Mouse (Mus musculus): ENCODE results near the gene Ddx54. TPM values are rescaled to one million over a fixed set of nuclear protein-coding genes. Genes with fewer than 3 reads are reported as not detected.

Gene Ddx54
- polyA plus RNA-seq, 1 experiment from 2014 or later, result 23.2 TPM

DNA sequence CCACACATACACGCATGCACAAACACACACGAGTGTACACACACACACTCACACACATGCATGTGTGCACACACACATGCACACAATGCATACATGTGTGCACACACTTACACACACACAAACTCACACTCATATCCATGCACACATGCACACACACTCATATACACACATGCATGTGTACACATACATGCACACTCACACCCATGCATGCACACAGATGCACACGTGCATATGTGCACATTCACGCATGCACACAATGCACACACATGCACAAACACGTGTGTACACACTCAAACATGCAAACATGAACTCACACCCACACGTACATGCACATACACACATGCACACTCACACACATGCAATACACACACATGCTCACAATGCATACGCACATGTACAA is 27.6 kb downstream of the Ddx54 start:
- WGBS, result 94% methylated on average over 7 of the region's 7 CpGs
- no peak overlapping the region for H3K4me2 ChIP-seq (ENCODE audit: low read depth, low read length)
- H3K9me3 ChIP-seq (ENCODE audit: control insufficient read depth, low read length), result no peaks in the 10 kb centered on the region
- no peaks in the 10 kb centered on the region for H3K4me1 ChIP-seq (ENCODE audit: control insufficient read depth, insufficient read depth, low read length)
- ATAC-seq (ENCODE audit: low read depth), result no peak
- no peak overlapping the region for H3K27ac ChIP-seq (ENCODE audit: low read depth, low read length)
- no peak overlapping the region for H3K9ac ChIP-seq (replicated peaks; ENCODE audit: low read depth, low read length)
- H3K27me3 ChIP-seq (ENCODE audit: control insufficient read depth, insufficient read depth, low read length), result no peaks in the 10 kb centered on the region
- H3K36me3 ChIP-seq (ENCODE audit: control insufficient read depth, insufficient read depth, low read length), result no peaks in the 10 kb centered on the region
- no peak overlapping the region for H3K4me3 ChIP-seq (ENCODE audit: low read depth, low read length)

DNA sequence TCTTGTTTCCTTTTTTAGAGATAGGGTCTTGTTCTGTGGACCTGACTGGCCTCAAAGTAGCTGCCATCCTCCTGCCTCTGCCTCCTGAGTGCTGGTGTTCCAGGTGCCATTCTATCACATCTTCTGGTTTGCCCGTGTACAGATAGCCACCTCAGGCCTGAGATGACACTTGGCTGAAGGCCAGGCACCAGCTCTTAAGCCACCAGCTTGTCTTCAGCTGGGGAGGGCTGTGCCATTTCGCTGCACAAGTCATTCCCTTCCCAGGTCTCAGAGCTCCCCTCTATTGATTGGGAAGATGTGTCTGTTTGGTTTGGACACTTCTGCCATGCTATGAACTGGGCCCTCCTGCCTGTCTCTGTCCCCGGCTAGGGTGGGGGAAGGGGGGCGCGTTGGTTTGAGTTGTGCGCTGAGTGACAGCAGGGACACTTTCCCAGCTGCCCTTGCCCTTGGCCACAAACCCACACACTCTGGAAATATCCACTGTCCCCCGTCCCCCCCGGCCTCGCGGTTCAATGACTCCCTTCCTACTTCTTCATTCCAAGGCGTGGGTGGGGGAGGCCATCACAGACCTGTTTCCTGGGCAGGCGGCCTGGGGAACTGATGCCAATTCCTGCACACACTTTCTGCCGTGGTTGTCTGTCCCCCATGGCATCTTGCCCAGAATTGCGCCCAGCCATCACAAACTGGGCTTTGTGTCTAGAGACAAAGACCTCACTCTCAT is 31.0 kb downstream of the Ddx54 start:
- Histone ChIP-seq H3K27me3 (ENCODE audit: control insufficient read depth, insufficient read depth, low read length) (no peaks in the 10 kb centered on the region), H3K27ac (ENCODE audit: low read depth, low read length) (no peak overlapping the region), H3K36me3 (ENCODE audit: control insufficient read depth, insufficient read depth, low read length) (no peaks in the 10 kb centered on the region), H3K9ac (replicated peaks; ENCODE audit: low read depth, low read length) (no peak overlapping the region), H3K9me3 (ENCODE audit: control insufficient read depth, low read length) (no peaks in the 10 kb centered on the region), H3K4me1 (ENCODE audit: control insufficient read depth, insufficient read depth, low read length) (no peaks in the 10 kb centered on the region), H3K4me2 (ENCODE audit: low read depth, low read length) (no peak overlapping the region), H3K4me3 (ENCODE audit: low read depth, low read length) (no peak overlapping the region)
- WGBS, result 72% methylated on average over 14 of the region's 14 CpGs
- no peak for ATAC-seq (ENCODE audit: low read depth)

DNA sequence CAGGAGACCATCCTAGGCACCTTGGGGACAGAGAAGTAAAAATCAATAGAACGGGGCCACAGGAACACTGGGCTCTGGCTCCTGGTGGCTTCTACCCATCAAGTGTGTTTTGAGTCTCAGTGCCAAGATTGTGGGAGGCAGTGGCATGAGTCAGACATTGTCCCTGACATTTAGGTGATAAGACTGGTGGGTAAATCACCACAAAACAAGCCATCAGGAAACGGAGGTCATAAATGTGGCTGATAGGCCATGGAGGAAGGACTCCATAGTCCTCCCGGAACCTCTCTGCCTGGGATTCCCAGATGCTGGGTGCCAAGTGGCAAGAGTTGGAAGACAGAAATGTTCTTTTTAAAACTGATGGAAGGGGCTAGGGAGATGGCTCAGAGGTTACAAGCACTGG is 31.7 kb downstream of the Ddx54 start:
- ATAC-seq (ENCODE audit: low read depth), result no peak

DNA sequence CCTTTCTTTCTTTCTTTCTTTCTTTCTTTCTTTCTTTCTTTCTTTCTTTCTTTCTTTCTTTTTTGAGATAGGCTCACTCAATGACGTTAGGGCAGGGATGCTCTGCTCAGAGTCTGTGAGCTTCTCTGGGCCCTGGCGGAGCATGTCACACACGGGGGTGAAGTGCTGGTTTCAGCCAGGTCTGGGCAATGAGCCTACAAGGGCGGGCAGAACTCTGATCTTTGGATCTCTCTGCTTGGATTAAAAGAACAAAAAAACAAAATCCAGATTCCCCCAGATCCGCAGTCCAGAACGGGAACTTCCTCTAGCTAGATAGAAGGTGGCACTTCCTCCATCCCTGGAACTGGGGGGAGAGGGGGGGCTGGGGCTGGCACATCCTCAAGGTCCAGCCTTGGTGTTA is 33.3 kb downstream of the Ddx54 start:
- H3K4me1 ChIP-seq (ENCODE audit: control insufficient read depth, insufficient read depth, low read length), result peaks cover 4% of the 10 kb centered on the region; the same call in 1 of the 2 replicates
- H3K9ac ChIP-seq (replicated peaks; ENCODE audit: low read depth, low read length), result no peak overlapping the region
- H3K4me3 ChIP-seq (ENCODE audit: low read depth, low read length), result no peak overlapping the region
- peaks cover 22% of the 10 kb centered on the region for H3K27me3 ChIP-seq (ENCODE audit: control insufficient read depth, insufficient read depth, low read length)
- H3K27ac ChIP-seq (ENCODE audit: low read depth, low read length), result no peak overlapping the region
- 62% methylated on average over 6 of the region's 6 CpGs for WGBS
- H3K9me3 ChIP-seq (ENCODE audit: control insufficient read depth, low read length), result no peaks in the 10 kb centered on the region
- no peaks in the 10 kb centered on the region for H3K36me3 ChIP-seq (ENCODE audit: control insufficient read depth, insufficient read depth, low read length)
- ATAC-seq (ENCODE audit: low read depth), result no peak
- H3K4me2 ChIP-seq (ENCODE audit: low read depth, low read length), result no peak overlapping the region

More for the DNA sequence above, 31.7 kb downstream of the Ddx54 start:
- no peaks in the 10 kb centered on the region for H3K36me3 ChIP-seq (ENCODE audit: control insufficient read depth, insufficient read depth, low read length)
- no peaks in the 10 kb centered on the region for H3K9me3 ChIP-seq (ENCODE audit: control insufficient read depth, low read length)
- H3K9ac ChIP-seq (replicated peaks; ENCODE audit: low read depth, low read length), result no peak overlapping the region
- no peak overlapping the region for H3K27ac ChIP-seq (ENCODE audit: low read depth, low read length)
- no peak overlapping the region for H3K4me2 ChIP-seq (ENCODE audit: low read depth, low read length)
- 62% methylated on average over 3 of the region's 3 CpGs for WGBS
- H3K4me3 ChIP-seq (ENCODE audit: low read depth, low read length), result no peak overlapping the region
- peaks cover 4% of the 10 kb centered on the region; the same call in 1 of the 2 replicates for H3K4me1 ChIP-seq (ENCODE audit: control insufficient read depth, insufficient read depth, low read length)
- peaks cover 6% of the 10 kb centered on the region for H3K27me3 ChIP-seq (ENCODE audit: control insufficient read depth, insufficient read depth, low read length)

DNA sequence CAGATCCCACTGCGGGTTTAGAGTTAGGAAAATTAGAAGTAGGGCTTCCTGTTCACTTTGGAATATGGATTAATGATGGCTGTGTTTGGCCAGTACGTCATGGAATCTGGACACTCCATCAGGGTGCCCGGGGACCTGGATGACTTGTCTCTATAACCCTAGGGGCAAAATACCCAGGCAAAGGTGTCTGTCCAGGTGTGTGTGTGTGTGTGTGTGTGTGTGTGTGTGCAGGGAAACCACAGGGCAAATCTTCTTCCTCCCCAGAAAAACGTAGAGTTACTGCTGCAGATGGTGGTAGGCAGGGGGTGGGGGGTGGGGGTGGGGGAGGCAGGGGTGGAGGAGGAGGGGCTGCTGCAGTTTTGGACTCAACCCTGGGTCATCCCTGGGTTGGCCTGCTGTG is 34.8 kb downstream of the Ddx54 start:
- no peak overlapping the region for H3K4me3 ChIP-seq (ENCODE audit: low read depth, low read length)
- H3K27me3 ChIP-seq (ENCODE audit: control insufficient read depth, insufficient read depth, low read length), result peaks cover 22% of the 10 kb centered on the region
- no peaks in the 10 kb centered on the region for H3K36me3 ChIP-seq (ENCODE audit: control insufficient read depth, insufficient read depth, low read length)
- no peaks in the 10 kb centered on the region for H3K9me3 ChIP-seq (ENCODE audit: control insufficient read depth, low read length)
- WGBS, result 93% methylated on average over 3 of the region's 4 CpGs
- H3K27ac ChIP-seq (ENCODE audit: low read depth, low read length), result no peak overlapping the region
- peaks cover 4% of the 10 kb centered on the region; the same call in 1 of the 2 replicates for H3K4me1 ChIP-seq (ENCODE audit: control insufficient read depth, insufficient read depth, low read length)
- H3K9ac ChIP-seq (replicated peaks; ENCODE audit: low read depth, low read length), result no peak overlapping the region
- no peak overlapping the region for H3K4me2 ChIP-seq (ENCODE audit: low read depth, low read length)
- ATAC-seq (ENCODE audit: low read depth), result no peak

DNA sequence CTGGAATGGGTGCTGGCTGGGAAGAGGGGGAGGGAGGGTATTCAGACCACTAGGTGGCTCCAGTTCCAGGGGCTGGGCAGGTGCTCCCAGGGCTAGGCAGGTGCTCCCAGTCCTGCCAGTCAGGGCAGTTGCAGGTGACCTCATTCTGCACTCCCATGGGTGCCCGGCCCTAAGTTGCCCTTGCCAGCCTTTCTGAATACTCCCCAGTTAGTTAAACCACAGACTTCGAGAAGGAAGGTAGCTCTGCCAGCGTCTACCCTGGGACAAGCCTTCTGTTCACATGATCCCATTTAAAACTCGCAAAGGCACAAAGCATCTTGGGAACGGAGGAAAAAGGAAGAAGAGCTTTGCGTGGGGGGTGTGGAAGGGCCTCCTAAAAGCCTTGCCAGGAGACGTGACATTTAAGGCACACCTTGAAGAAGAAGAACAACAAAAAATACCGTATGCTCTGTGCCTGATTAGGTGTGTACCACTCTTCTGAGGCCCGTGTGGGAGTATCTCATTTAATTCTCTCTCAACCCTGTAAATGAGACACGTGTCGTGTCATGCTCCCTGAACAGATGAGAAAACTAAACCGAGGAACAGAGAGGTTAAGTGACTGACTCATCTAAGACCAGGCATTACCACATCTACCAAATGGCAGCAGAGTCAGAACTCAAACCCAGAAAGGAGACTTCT is 35.4 kb downstream of the Ddx54 start:
- WGBS, result 43% methylated on average over 12 of the region's 12 CpGs
- Histone ChIP-seq H3K4me2 (ENCODE audit: low read depth, low read length) (no peak overlapping the region), H3K27me3 (ENCODE audit: control insufficient read depth, insufficient read depth, low read length) (peaks cover 22% of the 10 kb centered on the region)

DNA sequence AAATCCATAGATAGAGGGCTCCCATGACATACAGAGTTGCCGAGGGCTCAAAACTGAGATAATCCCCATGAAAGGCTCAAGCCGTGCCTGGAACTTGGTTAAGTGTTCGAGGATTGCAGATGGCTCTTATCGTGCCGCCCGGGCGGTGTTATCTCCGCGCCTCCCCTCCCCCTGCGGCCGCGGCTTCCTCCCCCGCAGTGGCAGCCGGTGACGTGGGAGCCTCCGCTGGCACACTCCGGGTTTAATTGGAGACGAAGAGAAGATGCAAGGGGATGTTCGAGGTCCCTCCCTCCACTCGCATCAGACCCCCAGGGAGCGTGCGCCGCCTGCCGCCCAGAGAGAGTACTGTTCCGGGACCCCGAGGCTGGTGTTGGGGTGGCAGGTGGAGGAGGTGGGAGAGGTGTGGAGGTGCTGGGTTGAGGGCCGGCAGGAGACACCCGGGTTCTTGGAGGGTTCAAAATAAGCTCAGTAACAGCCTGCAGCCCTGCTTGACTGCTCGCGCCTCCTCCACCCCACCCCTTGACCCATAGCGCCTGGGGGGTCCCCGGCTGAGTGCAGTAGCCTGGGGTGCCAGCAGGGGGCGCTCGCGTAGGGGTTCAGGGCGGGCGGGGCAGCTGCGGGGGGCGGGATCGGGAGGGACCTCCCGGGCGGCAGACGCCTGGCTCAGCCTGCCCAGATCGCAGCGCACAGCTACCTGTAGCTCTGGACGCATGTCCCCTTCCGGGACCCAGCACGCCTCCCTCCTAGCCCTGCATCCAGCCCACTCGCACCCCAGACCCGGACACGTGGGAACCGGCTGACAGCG is 36.2 kb downstream of the Ddx54 start, which contains the start of gene Rasal1:
Gene Rasal1 (plus strand): TSS at position 244 of the 805 bp plus-strand sequence.
- 2% methylated on average over 43 of the region's 53 CpGs for WGBS
- H3K9ac ChIP-seq (replicated peaks; ENCODE audit: low read depth, low read length), result no peak within 1 kb of the TSS
- H3K27ac ChIP-seq (ENCODE audit: low read depth, low read length), result no peak within 1 kb of the TSS
- peak; percentile 31; the same call in 1 of the 2 replicates for ATAC-seq (ENCODE audit: low read depth)
- H3K4me2 ChIP-seq (ENCODE audit: low read depth, low read length), result peak within 1 kb of the TSS; percentile 34
- peaks cover 22% of the 10 kb centered on the region for H3K27me3 ChIP-seq (ENCODE audit: control insufficient read depth, insufficient read depth, low read length)
- no peaks in the 10 kb centered on the region for H3K9me3 ChIP-seq (ENCODE audit: control insufficient read depth, low read length)
- H3K4me1 ChIP-seq (ENCODE audit: control insufficient read depth, insufficient read depth, low read length), result peaks cover 4% of the 10 kb centered on the region; the same call in 1 of the 2 replicates
- no peak within 1 kb of the TSS for H3K4me3 ChIP-seq (ENCODE audit: low read depth, low read length)
- no peaks in the 10 kb centered on the region for H3K36me3 ChIP-seq (ENCODE audit: control insufficient read depth, insufficient read depth, low read length)

More for the DNA sequence above, 35.4 kb downstream of the Ddx54 start:
- no peak overlapping the region for H3K9ac ChIP-seq (replicated peaks; ENCODE audit: low read depth, low read length)
- peaks cover 4% of the 10 kb centered on the region; the same call in 1 of the 2 replicates for H3K4me1 ChIP-seq (ENCODE audit: control insufficient read depth, insufficient read depth, low read length)
- no peak overlapping the region for H3K27ac ChIP-seq (ENCODE audit: low read depth, low read length)
- H3K36me3 ChIP-seq (ENCODE audit: control insufficient read depth, insufficient read depth, low read length), result no peaks in the 10 kb centered on the region
- H3K4me3 ChIP-seq (ENCODE audit: low read depth, low read length), result no peak overlapping the region
- ATAC-seq (ENCODE audit: low read depth), result no peak
- no peaks in the 10 kb centered on the region for H3K9me3 ChIP-seq (ENCODE audit: control insufficient read depth, low read length)

DNA sequence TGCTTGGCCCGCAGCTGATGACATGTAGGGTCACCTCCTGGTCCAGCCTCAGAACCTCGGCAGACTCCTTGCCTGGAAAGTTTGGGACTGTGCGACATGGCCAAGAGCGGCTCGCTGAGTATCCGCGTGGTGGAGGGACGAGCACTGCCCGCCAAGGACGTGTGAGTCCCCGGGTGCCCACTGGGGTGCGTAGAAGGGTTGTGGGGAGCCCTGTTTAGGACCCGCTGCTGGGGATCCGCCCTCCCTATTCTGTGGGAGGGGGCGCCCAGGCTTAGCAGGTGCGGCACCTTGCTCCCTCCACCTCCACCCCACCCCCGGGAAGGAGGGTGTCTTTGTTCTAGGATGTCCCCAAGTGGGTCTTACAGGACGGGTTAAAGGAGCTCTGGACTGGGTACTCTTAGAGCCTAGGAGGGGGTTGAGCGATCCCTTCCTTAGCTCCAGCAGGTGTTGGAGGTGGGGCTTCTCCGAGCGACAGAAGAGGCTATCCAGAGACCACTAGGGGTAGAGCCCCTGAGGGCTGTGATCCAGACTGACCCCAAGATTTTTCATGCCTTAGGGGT is 36.9 kb downstream of the Ddx54 start:
- Histone ChIP-seq H3K27ac (ENCODE audit: low read depth, low read length) (no peak overlapping the region), H3K4me1 (ENCODE audit: control insufficient read depth, insufficient read depth, low read length) (peaks cover 4% of the 10 kb centered on the region; the same call in 1 of the 2 replicates), H3K9ac (replicated peaks; ENCODE audit: low read depth, low read length) (no peak overlapping the region), H3K36me3 (ENCODE audit: control insufficient read depth, insufficient read depth, low read length) (no peaks in the 10 kb centered on the region), H3K9me3 (ENCODE audit: control insufficient read depth, low read length) (no peaks in the 10 kb centered on the region), H3K4me2 (ENCODE audit: low read depth, low read length) (peak overlapping the region; percentile 34; the same call in 1 of the 2 replicates), H3K27me3 (ENCODE audit: control insufficient read depth, insufficient read depth, low read length) (peaks cover 22% of the 10 kb centered on the region), H3K4me3 (ENCODE audit: low read depth, low read length) (no peak overlapping the region)
- WGBS, result 3% methylated on average over 21 of the region's 21 CpGs
- ATAC-seq (ENCODE audit: low read depth), result peak; percentile 24; the same call in 1 of the 2 replicates
